Mouse (Mus musculus) forebrain, postnatal 0 days (tissue): ENCODE data around the gene Shd. TPM values are rescaled to one million over a fixed set of nuclear protein-coding genes. Genes with fewer than 3 reads are reported as not detected.

Source experiments
- ATAC-seq: fragments of 200-750 bp; cut with Nextera tagmentation; 2 replicates; pipeline ENCODE4 v1.8.0; 2017; ENCODE audit warnings: mild to moderate bottlenecking, moderate library complexity
- DNase-seq: peaks from one replicate; pipeline ENCODE4 v3.0.0-alpha.2; 2015
- H3K27ac ChIP-seq: fragments of 300-500 bp; sonication (generic); 2 replicates; pipeline ENCODE4 v1.5.1; 2014; ENCODE audit warnings: low read depth, mild to moderate bottlenecking, antibody characterized with exemption, low read length, moderate library complexity, mixed read lengths
- H3K27me3 ChIP-seq: fragments of 300-500 bp; sonication (generic); 2 replicates; pipeline ENCODE4 v1.6.1; 2014; ENCODE audit warnings: mild to moderate bottlenecking, low read length, mixed read lengths; ENCODE audit not compliant: insufficient read depth
- H3K36me3 ChIP-seq: fragments of 300-500 bp; sonication (generic); 2 replicates; pipeline ENCODE4 v1.6.1; 2014; ENCODE audit warnings: mild to moderate bottlenecking, moderate library complexity; ENCODE audit not compliant: insufficient read depth
- H3K4me1 ChIP-seq: fragments of 300-500 bp; sonication (generic); 2 replicates; pipeline ENCODE4 v1.6.1; 2014; ENCODE audit warnings: antibody characterized with exemption; ENCODE audit not compliant: insufficient read depth
- H3K4me2 ChIP-seq: fragments of 300-500 bp; sonication (generic); 2 replicates; pipeline ENCODE4 v1.6.1; 2014; ENCODE audit warnings: low read depth, mild to moderate bottlenecking, moderate library complexity
- H3K4me3 ChIP-seq: fragments of 300-500 bp; sonication (generic); 2 replicates; pipeline ENCODE4 v1.5.1; 2014; ENCODE audit warnings: low read depth, low read length, mixed read lengths
- H3K9ac ChIP-seq: fragments of 300-500 bp; sonication (generic); 2 replicates; pipeline ENCODE4 v1.6.1; 2014; ENCODE audit warnings: mild to moderate bottlenecking
- H3K9me3 ChIP-seq: fragments of 300-500 bp; sonication (generic); 2 replicates; pipeline ENCODE4 v1.6.1; 2016; ENCODE audit warnings: low read length
- CTCF ChIP-seq: sonication (generic); IDR thresholded peaks from 2 replicates; pipeline ENCODE4 v1.5.1; 2016; ENCODE audit warnings: antibody characterized with exemption, control low read depth, low read depth
- WGBS: fragments of 180-500 bp; shearing (Covaris S2); extraction: QIAGEN DNeasy Blood & Tissue Kit; methylation state at CpG from one replicate; pipeline ENCODE4 v1.1.7; 2014; 5-methylcytosine and 5-hydroxymethylcytosine counted together
- polyA plus RNA-seq: library from polyadenylated mRNA; unstranded; fragments of >200 nt; fragmentation: Nextera tagmentation; extraction: Ambion mirVana; gene quantifications from 2 replicates; pipeline ENCODE4 v1.2.1, GENCODE M21; 2015
- total RNA-seq: library from RNA; depleted of rRNA; stranded (reverse); fragments of >200 nt; gene quantifications from 2 replicates; pipeline ENCODE4 v1.2.3, GENCODE M21; 2014

Gene Shd
- total and polyA plus RNA-seq, 2 experiments from 2014 or later: 116 to 152 TPM

- Histone ChIP-seq H3K4me2 (peak overlapping the region; percentile 77), H3K27ac (peak overlapping the region; percentile 82), H3K36me3 (no peaks in the 10 kb centered on the region), H3K27me3 (no peaks in the 10 kb centered on the region), H3K4me1 (no peaks in the 10 kb centered on the region), H3K4me3 (peak overlapping the region; percentile 43), H3K9ac (peak overlapping the region; percentile 75), H3K9me3 (no peaks in the 10 kb centered on the region)
- 29% methylated on average over 5 of the region's 5 CpGs for WGBS
- ATAC-seq: no peak
- no peak for DNase-seq
- no peak for TF ChIP-seq CTCF
Measured at GRCm38 (mm10) chr17:55945696-55946095, 24.6 kb upstream of the Shd start.

GRCm38 (mm10) chr17:55948647-55949046 is 21.6 kb upstream of the Shd start:
- TF ChIP-seq CTCF: no peak
- Histone ChIP-seq H3K27ac (no peak overlapping the region), H3K4me1 (no peaks in the 10 kb centered on the region), H3K9ac (no peak overlapping the region), H3K36me3 (no peaks in the 10 kb centered on the region), H3K4me3 (no peak overlapping the region), H3K9me3 (no peaks in the 10 kb centered on the region), H3K4me2 (no peak overlapping the region), H3K27me3 (no peaks in the 10 kb centered on the region)
- ATAC-seq: no peak
- 87% methylated on average over 4 of the region's 4 CpGs for WGBS
- no peak for DNase-seq

- 93% methylated on average over 2 of the region's 2 CpGs for WGBS
- Histone ChIP-seq H3K36me3 (no peaks in the 10 kb centered on the region), H3K4me2 (no peak within 1 kb of the TSS), H3K9ac (no peak within 1 kb of the TSS), H3K27ac (no peak within 1 kb of the TSS), H3K4me3 (no peak within 1 kb of the TSS), H3K4me1 (no peaks in the 10 kb centered on the region), H3K27me3 (no peaks in the 10 kb centered on the region), H3K9me3 (no peaks in the 10 kb centered on the region)
- ATAC-seq (no peak), DNase-seq (no peak)
- TF ChIP-seq CTCF: no peak
Measured at GRCm38 (mm10) chr17:55949400-55949799, 20.9 kb upstream of the Shd start, which contains the start of gene Zfp119b. TSS of gene Zfp119b (minus strand) at chr17:55949500.

- H3K4me2 ChIP-seq: no peak overlapping the region
- no peak overlapping the region for H3K27ac ChIP-seq
- no peaks in the 10 kb centered on the region for H3K4me1 ChIP-seq
- DNase-seq (no peak), ATAC-seq (no peak)
- WGBS: 78% methylated on average over 9 of the region's 9 CpGs
- no peak overlapping the region for H3K9ac ChIP-seq
- H3K4me3 ChIP-seq: no peak overlapping the region
- no peaks in the 10 kb centered on the region for H3K36me3 ChIP-seq
- no peak for TF ChIP-seq CTCF
- H3K27me3 ChIP-seq: no peaks in the 10 kb centered on the region
- no peaks in the 10 kb centered on the region for H3K9me3 ChIP-seq
Measured at GRCm38 (mm10) chr17:55950601-55951000, 19.7 kb upstream of the Shd start.

DNA sequence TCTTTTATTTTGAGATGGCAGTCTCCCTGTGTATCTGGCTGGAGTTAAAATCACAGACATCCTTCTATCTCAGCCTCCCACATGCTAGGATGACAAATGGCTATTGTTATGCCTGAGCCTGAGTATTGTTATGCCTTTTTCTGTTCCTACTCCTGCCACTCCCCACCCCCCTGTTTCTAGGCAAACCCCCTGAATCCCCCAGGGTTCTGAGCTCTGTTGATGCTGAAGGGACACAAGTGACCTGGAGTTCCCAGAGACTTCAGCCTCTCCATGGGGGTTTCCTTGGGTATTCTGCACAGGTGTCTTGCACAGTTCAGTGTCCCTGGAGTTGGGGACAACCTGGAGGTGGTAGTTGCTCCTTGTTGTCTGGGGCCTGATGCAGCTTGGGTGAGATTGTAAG is 18.2 kb upstream of the Shd start:
- Histone ChIP-seq H3K4me3 (no peak overlapping the region), H3K9ac (no peak overlapping the region), H3K27me3 (no peaks in the 10 kb centered on the region), H3K36me3 (no peaks in the 10 kb centered on the region), H3K9me3 (no peaks in the 10 kb centered on the region), H3K27ac (no peak overlapping the region), H3K4me1 (peaks cover 6% of the 10 kb centered on the region), H3K4me2 (no peak overlapping the region)
- DNase-seq (no peak), ATAC-seq (no peak)
- TF ChIP-seq CTCF: no peak

DNA sequence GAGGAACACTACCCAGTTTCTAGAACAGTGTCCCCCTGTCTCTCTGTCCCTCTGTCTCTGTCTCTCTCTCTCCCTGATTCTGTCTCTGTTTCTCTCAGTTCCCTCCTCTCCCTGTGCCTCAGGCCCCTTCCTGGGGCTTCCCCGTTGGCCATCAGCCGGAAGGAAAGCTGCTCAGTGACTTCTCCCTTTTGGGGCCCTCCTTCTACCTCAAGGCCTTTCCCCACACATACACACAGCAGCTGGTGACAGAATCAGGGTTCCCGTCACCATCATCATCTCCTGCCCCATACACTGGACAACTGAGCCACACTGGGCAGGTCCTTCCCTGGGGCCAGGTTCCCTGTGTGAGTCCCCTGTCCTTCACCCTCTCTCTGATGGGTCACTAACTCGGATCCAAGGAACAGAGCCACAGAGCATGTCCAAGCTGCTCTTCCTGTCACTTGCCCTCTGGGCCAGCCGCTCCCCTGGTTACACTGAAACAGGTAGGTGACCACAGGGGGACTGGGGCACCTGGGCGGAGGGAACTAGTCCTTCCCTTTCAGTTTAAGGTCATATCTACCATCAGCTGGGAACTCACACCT is 17.7 kb upstream of the Shd start, which contains the start of gene Ebi3:
Gene Ebi3 (plus strand): TSS at position 194 of the 581 bp plus-strand sequence.
- TF ChIP-seq CTCF: no peak
- H3K9ac ChIP-seq: no peak within 1 kb of the TSS
- no peak within 1 kb of the TSS for H3K4me2 ChIP-seq
- no peak within 1 kb of the TSS for H3K4me3 ChIP-seq
- H3K4me1 ChIP-seq: peaks cover 6% of the 10 kb centered on the region
- DNase-seq: no peak
- ATAC-seq: no peak
- H3K9me3 ChIP-seq: no peaks in the 10 kb centered on the region
- H3K36me3 ChIP-seq: no peaks in the 10 kb centered on the region
- no peaks in the 10 kb centered on the region for H3K27me3 ChIP-seq
- WGBS: 86% methylated on average over 6 of the region's 6 CpGs
- no peak within 1 kb of the TSS for H3K27ac ChIP-seq

- H3K4me2 ChIP-seq: no peak overlapping the region
- peaks cover 12% of the 10 kb centered on the region for H3K4me1 ChIP-seq
- TF ChIP-seq CTCF: no peak
- no peak overlapping the region for H3K4me3 ChIP-seq
- H3K36me3 ChIP-seq: no peaks in the 10 kb centered on the region
- no peaks in the 10 kb centered on the region for H3K27me3 ChIP-seq
- 79% methylated on average over 6 of the region's 6 CpGs for WGBS
- ATAC-seq (no peak), DNase-seq (no peak)
- H3K9me3 ChIP-seq: no peaks in the 10 kb centered on the region
- H3K9ac ChIP-seq: no peak overlapping the region
- H3K27ac ChIP-seq: no peak overlapping the region
Measured at GRCm38 (mm10) chr17:55953751-55954150, 16.5 kb upstream of the Shd start.
